Mouse (Mus musculus) G1E (cell line): ENCODE data around the gene Tmem270.

Source experiments
- CTCF ChIP-seq: IDR thresholded peaks from 2 replicates; pipeline ENCODE4 v1.5.1; 2012; ENCODE audit warnings: low read depth, low read length, inconsistent platforms, mixed read lengths
- GATA2 ChIP-seq: IDR thresholded peaks from 2 replicates; pipeline ENCODE4 v1.6.1; 2012; ENCODE audit warnings: low read depth, low read length, inconsistent platforms, borderline replicate concordance
- TAL1 ChIP-seq: conservative IDR thresholded peaks from 2 replicates; pipeline ENCODE4 v1.6.1; 2012; ENCODE audit warnings: low read depth, low read length, inconsistent platforms, mixed read lengths

DNA sequence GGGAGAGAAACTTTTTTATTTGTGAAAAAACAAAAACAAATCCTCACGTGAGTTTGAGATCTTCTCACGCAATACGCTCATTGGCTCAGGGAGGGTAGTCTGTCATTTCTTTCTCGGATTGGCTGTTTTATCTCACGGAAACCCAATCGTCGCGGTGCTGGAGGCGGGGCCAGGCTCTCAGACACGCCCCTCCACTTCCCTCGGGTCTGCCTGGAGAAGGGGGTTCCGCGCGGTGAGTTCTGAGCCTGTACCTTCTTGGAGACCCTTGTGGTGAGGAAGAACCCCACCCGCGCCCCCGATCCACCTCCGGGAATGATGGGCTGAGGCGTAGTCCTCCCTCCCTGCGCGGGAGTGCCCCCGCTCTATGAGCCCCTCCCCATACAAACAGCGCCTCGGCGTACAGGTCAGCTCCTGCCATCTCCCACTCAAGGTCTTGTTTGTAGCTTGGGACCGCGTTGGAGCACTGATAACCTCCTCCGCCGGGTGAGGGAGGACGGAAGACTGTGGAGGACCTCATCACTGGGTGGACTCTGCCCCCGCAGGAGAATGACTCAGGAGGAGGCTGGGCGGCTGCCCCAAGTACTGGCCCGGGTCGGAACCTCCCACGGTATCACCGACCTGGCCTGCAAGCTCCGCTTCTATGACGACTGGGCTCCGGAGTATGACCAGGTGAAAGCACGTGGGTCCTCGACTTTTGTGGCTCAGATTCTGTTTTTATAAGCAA, 25.8 kb upstream of the Tmem270 start, which contains the start of gene Mettl27:
- TF ChIP-seq CTCF (no peak), GATA2 (no peak), TAL1 (no peak)
